Mouse (Mus musculus) embryonic fibroblast, embryonic 13.5 days (primary cell): ENCODE results near the gene Mindy4. TPM values are rescaled to one million over a fixed set of nuclear protein-coding genes. Genes with fewer than 3 reads are reported as not detected.
"Not testable (repeated sequence)": the region's sequence is repeated elsewhere in the genome, so short reads cannot be mapped to it uniquely, and the experiment has no call there.

Experiments used
- H3K27ac ChIP-seq: 2 replicates; pipeline ENCODE4 v1.5.1; 2012; ENCODE audit warnings: low read length, control low read depth, inconsistent platforms; ENCODE audit not compliant: insufficient read depth
- H3K4me1 ChIP-seq: 2 replicates; pipeline ENCODE4 v1.6.1; 2011; ENCODE audit warnings: low read length; ENCODE audit not compliant: control insufficient read depth, insufficient read depth
- H3K4me3 ChIP-seq: 2 replicates; pipeline ENCODE4 v1.5.1; 2011; ENCODE audit warnings: mild to moderate bottlenecking, control low read depth, low read length; ENCODE audit not compliant: insufficient read depth
- CTCF ChIP-seq: IDR thresholded peaks from 2 replicates; pipeline ENCODE4 v1.5.1; 2011; ENCODE audit warnings: mild to moderate bottlenecking, control low read depth, low read length, moderate library complexity, borderline replicate concordance; ENCODE audit not compliant: insufficient read depth
- POLR2A ChIP-seq: IDR thresholded peaks from 2 replicates; pipeline ENCODE4 v1.6.1; 2011; ENCODE audit warnings: low read depth, mild to moderate bottlenecking, control low read depth, low read length, moderate library complexity
- polyA plus RNA-seq: library from polyadenylated mRNA; stranded (reverse); fragments of >200 nt; gene quantifications from 2 replicates; pipeline ENCODE4 v1.2.4, GENCODE M21; 2011; ENCODE audit warnings: low read depth; ENCODE audit not compliant: missing spikeins, insufficient read length

Gene Mindy4
- polyA plus RNA-seq, 1 experiment, result 8.6 TPM

DNA sequence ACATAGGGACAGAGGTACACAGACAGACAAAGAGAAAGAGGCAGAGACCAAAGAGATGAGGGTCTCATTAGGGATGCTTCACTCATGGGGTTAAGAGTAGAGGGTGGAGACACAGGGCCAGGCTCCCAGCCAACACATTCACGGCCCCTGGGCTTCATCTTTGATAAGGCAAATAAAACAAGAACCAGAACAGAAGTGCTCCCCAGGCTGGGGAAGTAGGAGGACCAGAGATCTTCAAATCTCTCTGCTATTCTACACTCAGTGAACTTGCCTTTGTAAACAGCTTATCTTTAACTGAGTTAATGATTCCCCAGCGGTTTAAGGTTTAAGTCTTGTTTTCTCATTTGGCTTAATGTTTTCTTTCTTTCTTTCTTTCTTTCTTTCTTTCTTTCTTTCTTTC is 27.7 kb upstream of the Mindy4 start:
- H3K27ac ChIP-seq, result no peak overlapping the region
- no peaks in the 10 kb centered on the region for H3K4me1 ChIP-seq
- TF ChIP-seq POLR2A, result no peak
- TF ChIP-seq CTCF, result no peak
- no peak overlapping the region for H3K4me3 ChIP-seq

DNA sequence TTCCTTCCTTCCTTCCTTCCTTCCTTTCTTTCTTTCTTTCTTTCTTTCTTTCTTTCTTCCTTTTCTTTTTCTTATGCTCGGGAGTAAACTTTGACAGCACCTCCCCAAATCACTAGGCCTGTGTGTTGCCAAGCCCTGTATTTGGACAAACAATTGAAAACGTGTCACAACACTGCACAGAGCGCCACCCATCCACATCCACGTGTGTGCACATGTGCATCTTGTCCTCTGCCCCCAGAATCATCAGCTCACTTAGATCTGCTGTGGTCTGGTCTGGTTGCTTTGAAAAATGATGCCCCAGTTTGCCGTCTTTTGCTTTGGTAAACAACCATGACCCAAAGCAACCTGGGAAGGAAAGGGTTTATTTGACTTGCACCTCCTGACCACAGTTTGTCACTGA is 27.3 kb upstream of the Mindy4 start:
- TF ChIP-seq CTCF (no peak), POLR2A (no peak)
- Histone ChIP-seq H3K4me1 (no peaks in the 10 kb centered on the region), H3K27ac (no peak overlapping the region)

DNA sequence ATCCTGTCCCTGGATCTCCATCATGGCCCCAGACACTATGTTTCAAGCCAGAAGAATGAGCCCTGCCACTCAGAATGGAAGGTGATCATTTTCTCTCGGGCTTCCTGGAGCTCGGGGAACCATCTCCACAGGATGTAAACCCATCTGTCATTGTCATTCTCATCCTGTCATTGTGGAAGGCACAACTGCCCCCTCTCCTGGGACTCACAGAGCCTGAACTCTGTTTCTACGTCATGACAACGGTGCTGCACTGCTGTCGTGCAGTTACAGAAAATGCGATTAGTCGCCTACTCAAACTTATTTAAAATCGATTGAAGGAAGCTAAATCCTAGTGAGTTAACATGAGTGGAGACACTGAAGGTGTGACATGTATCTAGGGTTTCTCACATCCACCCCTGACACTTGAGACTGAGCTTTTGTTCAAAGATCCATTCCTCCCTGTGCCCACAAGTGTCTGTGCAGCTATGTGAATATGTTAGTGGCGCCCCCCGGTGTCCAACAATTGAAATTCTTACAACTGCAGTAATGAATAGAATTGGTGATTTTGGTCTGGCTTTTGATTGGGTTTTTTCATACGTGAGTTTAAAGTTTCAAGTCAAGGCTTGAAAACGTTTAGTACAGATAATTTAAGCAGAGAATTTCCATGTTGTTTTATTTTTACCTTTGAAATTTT is 26.0 kb upstream of the Mindy4 start:
- H3K4me1 ChIP-seq, result no peaks in the 10 kb centered on the region
- H3K27ac ChIP-seq, result no peak overlapping the region
- TF ChIP-seq POLR2A, result no peak
- TF ChIP-seq CTCF, result no peak
- H3K4me3 ChIP-seq, result no peak overlapping the region

More for the DNA sequence above, 27.3 kb upstream of the Mindy4 start:
- H3K4me3 ChIP-seq, result no peak overlapping the region

DNA sequence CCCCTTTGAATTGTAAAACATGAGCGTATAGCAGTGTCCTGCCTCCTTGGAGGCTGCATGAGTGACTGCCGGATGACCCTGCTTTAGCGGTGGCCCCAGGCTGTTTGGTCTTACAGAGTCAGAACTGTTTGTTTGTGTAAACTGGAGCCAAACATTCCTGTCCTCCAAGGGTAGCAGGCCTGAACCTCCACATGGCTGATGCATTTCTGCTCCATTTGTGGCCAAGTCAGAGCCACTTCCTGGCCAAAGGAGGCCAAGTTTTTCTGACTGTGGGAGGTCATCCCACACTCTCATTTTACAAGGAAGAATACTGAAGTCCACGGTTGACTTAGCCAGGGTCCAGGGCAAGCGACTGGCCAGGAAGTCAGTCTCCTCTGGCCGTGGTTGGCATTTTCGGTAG is 23.6 kb upstream of the Mindy4 start:
- TF ChIP-seq POLR2A (no peak), CTCF (no peak)
- H3K27ac ChIP-seq, result no peak overlapping the region
- H3K4me1 ChIP-seq, result no peaks in the 10 kb centered on the region
- no peak overlapping the region for H3K4me3 ChIP-seq

DNA sequence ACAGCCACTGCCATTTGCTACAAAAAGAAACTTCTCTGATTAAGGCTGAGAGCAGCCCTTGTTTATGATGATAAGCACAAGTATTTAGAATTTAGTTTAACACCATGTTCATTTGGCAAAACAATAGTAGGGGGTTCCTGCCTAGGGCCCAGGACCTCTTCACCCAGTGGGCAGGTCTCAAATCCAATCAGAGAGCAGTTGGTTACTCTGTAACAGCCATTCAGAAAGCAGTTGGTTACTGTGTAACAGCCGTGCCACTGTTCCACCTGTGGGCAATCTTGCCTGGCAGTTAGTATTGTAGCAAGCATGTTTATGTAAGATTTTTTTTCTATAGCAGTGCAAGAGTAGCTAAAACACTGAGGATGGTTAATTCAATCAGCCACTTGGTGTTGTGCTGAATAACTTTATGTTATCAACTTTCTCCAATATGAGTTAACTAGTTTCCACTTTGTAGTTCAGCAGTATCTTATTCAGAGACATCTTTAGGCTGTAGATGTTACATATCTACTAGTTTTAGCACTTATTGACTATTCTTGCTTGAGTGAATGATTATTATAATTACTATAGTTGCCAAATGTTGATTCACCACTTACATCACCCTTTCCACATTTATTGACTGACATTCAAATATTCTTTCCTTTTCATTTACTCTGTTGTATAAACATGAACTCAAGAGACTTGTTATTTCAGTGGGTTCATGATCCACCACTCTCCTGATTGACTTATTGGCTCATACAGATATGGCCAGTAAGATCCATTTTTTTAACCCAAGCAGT is 20.3 kb upstream of the Mindy4 start:
- TF ChIP-seq POLR2A (no peak), CTCF (no peak)
- Histone ChIP-seq H3K4me1 (no peaks in the 10 kb centered on the region), H3K4me3 (no peak overlapping the region), H3K27ac (no peak overlapping the region)

GRCm38 (mm10) chr6:55187827-55188226 is 15.4 kb upstream of the Mindy4 start:
- H3K4me3 ChIP-seq, H3K4me1 ChIP-seq, H3K27ac ChIP-seq: not testable (repeated sequence)

DNA sequence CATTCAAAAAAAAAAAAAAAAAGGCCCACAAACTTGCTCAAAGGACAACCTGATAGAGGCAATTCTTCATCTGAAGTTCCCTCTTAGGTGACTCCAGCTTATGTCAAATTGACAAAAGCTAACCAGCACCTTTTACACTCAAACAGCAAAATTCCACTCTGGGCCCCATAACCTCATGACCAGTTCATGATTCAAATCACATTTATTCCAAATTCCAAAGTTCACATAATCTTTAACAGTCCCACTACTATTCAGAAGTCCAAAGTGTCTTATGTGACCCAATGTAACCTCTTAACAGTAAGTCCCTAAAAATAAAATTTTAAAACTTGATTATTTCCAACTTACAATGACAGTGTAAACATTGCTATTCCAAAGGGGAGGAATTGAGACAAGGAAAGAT is 13.8 kb upstream of the Mindy4 start:
- Histone ChIP-seq H3K4me3 (no peak overlapping the region), H3K27ac (no peak overlapping the region), H3K4me1 (no peaks in the 10 kb centered on the region)
- TF ChIP-seq CTCF, result no peak
- TF ChIP-seq POLR2A, result no peak

DNA sequence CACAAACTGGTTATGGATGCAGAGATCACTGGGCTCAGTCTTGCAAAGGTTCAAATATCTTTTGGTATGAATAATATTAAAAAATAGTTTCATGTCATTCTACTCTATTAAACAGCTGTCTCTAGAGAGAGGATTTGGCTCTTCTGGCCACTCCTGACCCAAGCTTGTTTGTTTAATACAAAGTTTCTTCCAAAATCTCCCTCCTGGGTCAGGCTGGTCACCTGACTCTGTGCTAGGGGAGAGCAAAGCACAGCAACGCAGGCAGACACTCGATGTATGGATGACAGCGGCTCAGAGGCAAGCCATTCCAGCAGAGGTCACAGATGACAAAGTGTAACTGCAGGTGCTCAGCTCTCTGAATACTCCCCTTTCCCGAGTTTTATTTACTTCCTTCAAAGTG is 11.6 kb upstream of the Mindy4 start:
- Histone ChIP-seq H3K27ac (no peak overlapping the region), H3K4me3 (no peak overlapping the region), H3K4me1 (no peaks in the 10 kb centered on the region)
- TF ChIP-seq POLR2A, result no peak
- no peak for TF ChIP-seq CTCF

- Histone ChIP-seq H3K4me3 (no peak overlapping the region), H3K4me1 (no peaks in the 10 kb centered on the region), H3K27ac (no peak overlapping the region)
- no peak for TF ChIP-seq POLR2A
- TF ChIP-seq CTCF, result no peak
Measured at GRCm38 (mm10) chr6:55193171-55193570, 10.0 kb upstream of the Mindy4 start.

DNA sequence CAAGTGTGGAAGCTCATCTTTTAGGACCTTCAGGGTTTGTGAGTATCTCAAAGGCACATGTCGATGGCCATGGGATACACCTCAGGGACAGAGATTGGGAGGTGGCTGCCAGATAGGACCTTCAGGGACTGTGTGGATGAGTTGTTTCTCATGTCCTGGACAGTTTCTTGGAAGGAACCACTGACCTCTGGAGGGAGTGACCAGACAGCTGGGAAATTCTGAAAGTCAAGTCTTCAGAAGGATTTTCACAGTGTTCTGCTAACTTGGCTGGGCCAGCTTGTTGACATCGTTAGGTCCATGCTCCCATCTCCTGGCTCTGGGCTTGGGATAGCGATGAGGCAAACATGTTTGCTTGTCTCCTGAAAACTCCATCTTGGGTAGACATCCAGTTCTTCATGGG is 4.1 kb upstream of the Mindy4 start:
- Histone ChIP-seq H3K4me1 (no peaks in the 10 kb centered on the region), H3K27ac (no peak overlapping the region), H3K4me3 (no peak overlapping the region)
- no peak for TF ChIP-seq CTCF
- no peak for TF ChIP-seq POLR2A

DNA sequence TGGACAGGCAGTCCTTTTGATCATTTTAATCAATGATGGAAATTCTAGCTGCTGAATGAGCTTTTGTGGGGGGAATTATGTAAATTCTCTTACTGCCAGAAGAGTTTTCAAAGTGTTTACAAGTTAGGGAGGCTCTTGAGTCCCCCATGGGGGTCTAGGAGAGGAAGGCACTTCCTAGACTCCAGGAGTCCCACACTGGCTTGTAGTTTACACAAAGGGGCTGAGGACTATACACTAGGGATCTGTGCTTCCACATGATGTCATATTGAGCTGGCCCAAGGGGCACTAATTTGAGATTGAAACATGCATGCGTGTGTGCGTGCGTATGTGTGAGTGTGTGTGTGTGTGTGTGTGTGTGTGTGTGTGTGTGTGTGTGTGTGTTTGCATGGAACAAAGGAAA is 748 bp downstream of the Mindy4 start:
- peaks cover 16% of the 10 kb centered on the region for H3K4me1 ChIP-seq
- H3K27ac ChIP-seq, result peak overlapping the region; percentile 10
- H3K4me3 ChIP-seq, result peak overlapping the region; percentile 4; the same call in 1 of the 2 replicates
- TF ChIP-seq POLR2A (no peak), CTCF (no peak)
